Mouse (Mus musculus): Measurements from ENCODE around the gene Prss57.

Gene Prss57

GRCm38 (mm10) chr10:79748496-79748895, 42.3 kb downstream of the Prss57 start:
- DNase-seq, result no peak

GRCm38 (mm10) chr10:79746774-79747151, 44.0 kb downstream of the Prss57 start:
- no peak for DNase-seq

- peak; percentile 98 for DNase-seq
Measured at GRCm38 (mm10) chr10:79745898-79746773, 44.6 kb downstream of the Prss57 start, which contains the start of gene Polrmt. Polrmt (minus strand) TSS chr10:79746581.

- no peak for DNase-seq
Measured at GRCm38 (mm10) chr10:79745411-79745810, 45.4 kb downstream of the Prss57 start.

- DNase-seq, result peak; percentile 74
Measured at GRCm38 (mm10) chr10:79743650-79744365, 47.0 kb downstream of the Prss57 start.

- DNase-seq, result no peak
Measured at GRCm38 (mm10) chr10:79743161-79743560, 47.6 kb downstream of the Prss57 start.

- DNase-seq, result no peak
Measured at GRCm38 (mm10) chr10:79740863-79741262, 49.9 kb downstream of the Prss57 start.

GRCm38 (mm10) chr10:79739234-79739633, 51.5 kb downstream of the Prss57 start:
- DNase-seq, result no peak

GRCm38 (mm10) chr10:79738259-79738658, 52.5 kb downstream of the Prss57 start:
- no peak for DNase-seq

GRCm38 (mm10) chr10:79736706-79737105, 54.1 kb downstream of the Prss57 start:
- no peak for DNase-seq

- no peak for DNase-seq
Measured at GRCm38 (mm10) chr10:79735361-79735760, 55.4 kb downstream of the Prss57 start.

- no peak for DNase-seq
Measured at GRCm38 (mm10) chr10:79733847-79734246, 56.9 kb downstream of the Prss57 start.

GRCm38 (mm10) chr10:79732500-79732899, 58.3 kb downstream of the Prss57 start:
- no peak for DNase-seq
